Mouse (Mus musculus) spleen, adult 2 months (tissue): ENCODE measurements at regions not wholly inside any gene's neighbourhood (a gene's known extent, or its start where the extent isn't known, plus 50 kb on each side); places are given as distances from the start of the nearest gene placed in this dataset.

ENCODE experiments used
- CTCF ChIP-seq: fragments of 200-500 bp; IDR thresholded peaks from 2 replicates; pipeline ENCODE4 v1.5.1; 2011; ENCODE audit warnings: mild to moderate bottlenecking, inconsistent platforms; ENCODE audit not compliant: insufficient read depth, insufficient read length, insufficient replicate concordance; ENCODE audit errors: extremely low read depth
- POLR2A ChIP-seq: fragments of 200-500 bp; IDR thresholded peaks from 2 replicates; pipeline ENCODE4 v1.6.1; 2011; ENCODE audit warnings: low read depth, low read length, inconsistent platforms

DNA sequence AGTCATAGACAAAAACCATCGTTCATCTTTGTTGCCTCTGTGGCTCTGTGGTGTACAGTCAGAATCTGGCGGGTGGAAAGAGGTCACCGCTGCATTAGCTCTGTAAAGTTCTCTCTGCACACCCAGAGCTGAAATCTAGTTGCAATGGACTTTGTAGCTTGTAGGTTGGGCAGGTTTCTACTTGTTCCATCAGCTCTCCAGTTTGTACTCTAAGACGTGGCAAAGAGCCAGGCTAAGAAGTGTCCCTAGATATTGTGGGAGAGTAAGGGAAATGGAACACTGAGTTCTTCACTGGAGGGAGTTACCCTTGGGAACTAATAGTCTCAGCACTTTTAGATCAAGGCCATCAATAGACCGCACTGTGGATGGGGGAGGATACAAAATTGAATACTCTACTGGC lies 197.6 kb upstream of the Nampt start:
- TF ChIP-seq POLR2A: no peak
- no peak for TF ChIP-seq CTCF
